Mouse (Mus musculus) forebrain, postnatal 0 days (tissue): Measurements from ENCODE around the gene Rec114. TPM values are rescaled to one million over a fixed set of nuclear protein-coding genes. Genes with fewer than 3 reads are reported as not detected.

Experiments
- ATAC-seq: fragments of 200-750 bp; cut with Nextera tagmentation; 2 replicates; pipeline ENCODE4 v1.8.0; 2017; ENCODE audit warnings: mild to moderate bottlenecking, moderate library complexity
- DNase-seq: peaks from one replicate; pipeline ENCODE4 v3.0.0-alpha.2; 2015
- H3K27ac ChIP-seq: fragments of 300-500 bp; sonication (generic); 2 replicates; pipeline ENCODE4 v1.5.1; 2014; ENCODE audit warnings: low read depth, mild to moderate bottlenecking, antibody characterized with exemption, low read length, moderate library complexity, mixed read lengths
- H3K27me3 ChIP-seq: fragments of 300-500 bp; sonication (generic); 2 replicates; pipeline ENCODE4 v1.6.1; 2014; ENCODE audit warnings: mild to moderate bottlenecking, low read length, mixed read lengths; ENCODE audit not compliant: insufficient read depth
- H3K36me3 ChIP-seq: fragments of 300-500 bp; sonication (generic); 2 replicates; pipeline ENCODE4 v1.6.1; 2014; ENCODE audit warnings: mild to moderate bottlenecking, moderate library complexity; ENCODE audit not compliant: insufficient read depth
- H3K4me1 ChIP-seq: fragments of 300-500 bp; sonication (generic); 2 replicates; pipeline ENCODE4 v1.6.1; 2014; ENCODE audit warnings: antibody characterized with exemption; ENCODE audit not compliant: insufficient read depth
- H3K4me2 ChIP-seq: fragments of 300-500 bp; sonication (generic); 2 replicates; pipeline ENCODE4 v1.6.1; 2014; ENCODE audit warnings: low read depth, mild to moderate bottlenecking, moderate library complexity
- H3K4me3 ChIP-seq: fragments of 300-500 bp; sonication (generic); 2 replicates; pipeline ENCODE4 v1.5.1; 2014; ENCODE audit warnings: low read depth, low read length, mixed read lengths
- H3K9ac ChIP-seq: fragments of 300-500 bp; sonication (generic); 2 replicates; pipeline ENCODE4 v1.6.1; 2014; ENCODE audit warnings: mild to moderate bottlenecking
- H3K9me3 ChIP-seq: fragments of 300-500 bp; sonication (generic); 2 replicates; pipeline ENCODE4 v1.6.1; 2016; ENCODE audit warnings: low read length
- CTCF ChIP-seq: sonication (generic); IDR thresholded peaks from 2 replicates; pipeline ENCODE4 v1.5.1; 2016; ENCODE audit warnings: antibody characterized with exemption, control low read depth, low read depth
- WGBS: fragments of 180-500 bp; shearing (Covaris S2); extraction: QIAGEN DNeasy Blood & Tissue Kit; methylation state at CpG from one replicate; pipeline ENCODE4 v1.1.7; 2014; 5-methylcytosine and 5-hydroxymethylcytosine counted together
- polyA plus RNA-seq: library from polyadenylated mRNA; unstranded; fragments of >200 nt; fragmentation: Nextera tagmentation; extraction: Ambion mirVana; gene quantifications from 2 replicates; pipeline ENCODE4 v1.2.1, GENCODE M21; 2015
- total RNA-seq: library from RNA; depleted of rRNA; stranded (reverse); fragments of >200 nt; gene quantifications from 2 replicates; pipeline ENCODE4 v1.2.3, GENCODE M21; 2014; rRNA removed

Rec114 gene
- 0.29 and 0.38 TPM in 2 replicates for total RNA-seq
- 0.94 and 1.5 TPM in 2 replicates for polyA plus RNA-seq

DNA sequence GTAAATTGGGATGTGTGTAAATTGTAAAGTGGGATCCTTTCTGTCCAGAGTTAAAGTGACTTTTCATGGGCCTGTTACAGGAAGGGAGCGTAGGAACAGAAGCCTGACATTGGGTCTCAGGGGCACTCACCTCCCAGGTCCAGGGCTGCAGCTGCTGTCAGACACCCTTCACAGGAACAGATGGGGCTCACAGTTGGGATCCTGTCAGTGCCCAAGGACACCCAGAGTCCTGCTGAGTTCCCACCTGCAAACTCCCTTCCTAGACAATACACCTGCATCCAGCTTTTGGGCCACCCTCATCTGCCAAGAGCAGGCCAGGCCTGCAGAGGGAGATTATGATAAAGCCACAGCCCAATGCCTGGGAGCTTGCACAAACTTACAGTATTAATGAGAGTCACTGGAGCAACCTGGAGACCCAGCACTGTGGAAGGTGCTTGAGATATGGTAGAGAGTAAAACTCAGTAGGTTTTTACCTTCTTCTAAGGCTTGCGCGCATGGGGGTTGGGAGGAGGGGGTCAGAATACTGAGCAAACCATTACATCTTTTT, at the start of gene Rec114:
Gene Rec114 (minus strand): TSS at position 263 of the 547 bp plus-strand sequence.
- Histone ChIP-seq H3K9me3 (no peaks in the 10 kb centered on the region), H3K4me1 (no peaks in the 10 kb centered on the region), H3K9ac (no peak within 1 kb of the TSS), H3K36me3 (no peaks in the 10 kb centered on the region), H3K27ac (no peak within 1 kb of the TSS), H3K27me3 (no peaks in the 10 kb centered on the region), H3K4me3 (no peak within 1 kb of the TSS), H3K4me2 (no peak within 1 kb of the TSS)
- no peak for TF ChIP-seq CTCF
- DNase-seq (no peak), ATAC-seq (no peak)
- 94% methylated on average over 3 of the region's 3 CpGs for WGBS

DNA sequence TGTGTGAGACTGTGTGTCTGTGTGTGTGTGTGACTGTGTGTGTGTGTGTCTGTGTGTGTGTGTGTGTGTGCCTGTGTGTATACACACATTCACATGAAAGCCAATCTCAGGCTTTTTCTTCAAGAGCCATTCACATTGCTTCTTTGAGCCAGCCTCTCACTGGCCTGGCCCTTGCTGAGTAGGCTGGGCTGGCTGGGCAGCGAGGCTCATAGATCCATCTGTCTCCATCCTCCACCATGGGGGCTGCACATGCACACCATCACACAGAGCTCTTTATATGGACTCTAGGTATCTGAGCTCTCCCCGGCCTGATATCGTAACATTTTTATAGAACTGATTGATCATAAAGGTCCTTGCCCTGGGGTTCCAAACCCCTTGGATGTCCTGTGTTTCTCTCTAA, 45.7 kb upstream of the Rec114 start:
- Histone ChIP-seq H3K9ac (no peak overlapping the region), H3K36me3 (no peaks in the 10 kb centered on the region), H3K4me1 (no peaks in the 10 kb centered on the region), H3K4me3 (no peak overlapping the region), H3K4me2 (no peak overlapping the region), H3K9me3 (no peaks in the 10 kb centered on the region), H3K27ac (no peak overlapping the region), H3K27me3 (no peaks in the 10 kb centered on the region)
- ATAC-seq (no peak), DNase-seq (no peak)
- WGBS = 85% methylated on average over 3 of the region's 3 CpGs
- TF ChIP-seq CTCF = no peak

DNA sequence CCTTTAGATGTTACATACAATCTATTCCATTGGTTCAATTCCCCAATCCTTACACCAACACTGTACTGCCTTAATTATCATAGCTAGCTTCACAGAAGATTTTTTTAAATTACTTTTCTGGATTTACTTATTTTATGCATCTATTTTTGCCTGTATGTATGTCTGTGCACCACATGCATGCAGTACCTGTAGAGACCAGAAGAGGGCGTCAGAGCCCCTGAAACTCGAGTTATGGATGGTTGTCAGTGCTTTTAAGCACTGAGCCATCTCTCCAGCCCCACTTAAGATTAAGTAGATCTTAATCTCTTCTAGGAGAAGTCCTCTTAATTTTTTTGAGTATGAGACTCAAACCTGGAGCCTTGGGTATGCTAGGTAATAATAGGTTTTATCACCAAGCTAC, 31.6 kb upstream of the Rec114 start:
- TF ChIP-seq CTCF = peak; percentile 37; the same call in 1 of the 2 replicates
- no peak overlapping the region for H3K27ac ChIP-seq
- no peak overlapping the region for H3K4me2 ChIP-seq
- no peak overlapping the region for H3K4me3 ChIP-seq
- ATAC-seq (no peak), DNase-seq (no peak)
- 13% methylated on average over 2 of the region's 2 CpGs for WGBS
- H3K9ac ChIP-seq = no peak overlapping the region
- H3K36me3 ChIP-seq = no peaks in the 10 kb centered on the region
- no peaks in the 10 kb centered on the region for H3K9me3 ChIP-seq
- H3K27me3 ChIP-seq = no peaks in the 10 kb centered on the region
- no peaks in the 10 kb centered on the region for H3K4me1 ChIP-seq

DNA sequence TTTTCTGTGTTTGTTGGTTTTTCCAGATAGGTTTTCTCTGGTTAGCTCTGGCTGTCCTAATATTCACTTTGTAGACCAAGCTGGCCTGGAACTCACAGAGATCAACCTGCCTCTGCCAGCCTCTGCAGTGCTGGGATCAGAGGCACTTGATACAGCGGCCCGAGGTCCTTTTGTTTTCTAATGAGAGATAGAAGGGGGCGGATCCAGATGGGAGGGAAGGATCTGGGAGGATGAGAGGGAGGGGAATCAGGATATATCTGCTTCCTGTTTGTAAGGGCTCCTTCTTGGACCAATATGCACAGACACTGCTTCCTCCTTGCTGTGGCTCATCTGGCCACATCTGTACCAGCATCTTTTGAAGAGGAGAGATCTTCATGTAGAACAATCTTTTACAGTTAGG, 31.0 kb upstream of the Rec114 start:
- no peak for TF ChIP-seq CTCF
- no peak overlapping the region for H3K27ac ChIP-seq
- no peak overlapping the region for H3K4me3 ChIP-seq
- no peaks in the 10 kb centered on the region for H3K36me3 ChIP-seq
- H3K27me3 ChIP-seq = no peaks in the 10 kb centered on the region
- 53% methylated on average over 3 of the region's 3 CpGs for WGBS
- no peaks in the 10 kb centered on the region for H3K4me1 ChIP-seq
- ATAC-seq = no peak
- H3K9me3 ChIP-seq = no peaks in the 10 kb centered on the region
- H3K4me2 ChIP-seq = no peak overlapping the region
- H3K9ac ChIP-seq = no peak overlapping the region
- no peak for DNase-seq

DNA sequence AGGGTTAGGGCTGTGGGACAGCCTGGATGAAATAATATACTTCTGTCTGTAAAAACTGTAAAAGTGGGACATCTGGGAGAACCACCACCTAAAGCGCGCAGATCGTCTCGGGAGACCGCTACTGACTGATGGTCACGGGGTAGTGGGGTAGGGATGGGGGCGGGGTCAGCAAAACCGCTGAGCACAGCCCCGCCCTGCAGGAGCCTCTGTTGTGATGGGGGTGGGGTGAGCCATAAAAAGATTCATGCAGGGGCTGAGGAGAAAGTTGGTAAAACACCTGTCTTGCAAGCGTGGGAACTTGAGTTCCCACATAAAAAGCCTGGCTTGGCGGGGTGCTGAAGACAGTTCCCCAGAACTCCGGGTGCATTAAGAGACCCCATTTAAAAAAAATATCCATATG, 26.2 kb upstream of the Rec114 start:
- no peak overlapping the region for H3K27ac ChIP-seq
- no peak for DNase-seq
- no peaks in the 10 kb centered on the region for H3K36me3 ChIP-seq
- no peak for TF ChIP-seq CTCF
- 65% methylated on average over 12 of the region's 12 CpGs for WGBS
- H3K4me2 ChIP-seq = no peak overlapping the region
- H3K9ac ChIP-seq = no peak overlapping the region
- no peak overlapping the region for H3K4me3 ChIP-seq
- ATAC-seq = no peak
- no peaks in the 10 kb centered on the region for H3K9me3 ChIP-seq
- no peaks in the 10 kb centered on the region for H3K27me3 ChIP-seq
- H3K4me1 ChIP-seq = no peaks in the 10 kb centered on the region

DNA sequence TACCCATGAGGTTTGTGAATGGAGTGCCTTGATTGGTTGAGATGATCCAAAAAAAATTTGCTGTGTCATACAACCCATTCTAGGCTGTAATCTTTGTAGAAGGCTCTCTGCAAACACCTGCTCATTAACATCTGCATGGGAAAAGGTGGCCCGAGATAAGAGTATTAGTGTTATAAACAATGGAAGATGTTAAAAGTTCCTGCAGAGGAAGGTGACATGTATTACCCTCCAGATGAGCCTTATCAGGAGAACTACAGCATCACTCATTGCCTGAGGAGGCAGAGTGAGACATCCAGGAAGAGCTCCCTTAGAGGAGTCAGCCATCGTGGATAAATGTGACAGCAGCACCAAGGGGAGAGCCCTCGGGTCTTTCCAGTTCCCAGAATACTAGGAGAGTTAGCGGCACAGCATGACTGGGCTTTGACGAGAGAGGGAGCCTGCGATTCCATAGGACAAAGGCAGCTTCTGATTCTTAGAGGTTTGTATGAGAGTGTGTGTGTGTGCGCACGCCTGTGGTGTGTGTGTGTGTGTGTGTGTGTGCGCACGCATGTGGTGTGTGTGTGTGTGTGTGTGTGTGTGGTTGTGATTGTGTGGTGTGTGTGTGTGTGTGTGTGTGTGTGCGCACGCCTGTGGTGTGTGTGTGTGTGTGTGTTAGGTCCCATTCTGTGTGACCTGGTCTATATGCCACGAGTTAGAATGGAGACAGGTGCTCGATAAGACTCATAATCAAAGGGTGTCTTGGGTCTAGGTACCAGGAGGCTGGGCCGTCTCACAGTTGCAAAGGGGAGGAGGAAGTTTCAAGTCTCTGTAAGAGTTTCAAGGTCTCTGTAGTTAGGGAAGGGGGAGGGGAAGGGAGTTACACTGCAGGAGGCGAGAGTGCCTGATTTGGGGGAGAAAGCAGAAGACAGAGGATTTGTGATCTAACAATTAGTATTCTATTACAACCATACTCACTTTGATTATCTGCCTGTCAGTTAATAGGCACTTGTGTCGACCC, 23.5 kb upstream of the Rec114 start:
- Histone ChIP-seq H3K36me3 (no peaks in the 10 kb centered on the region), H3K27ac (no peak overlapping the region), H3K9ac (no peak overlapping the region), H3K27me3 (no peaks in the 10 kb centered on the region), H3K9me3 (no peaks in the 10 kb centered on the region), H3K4me2 (no peak overlapping the region), H3K4me3 (no peak overlapping the region), H3K4me1 (no peaks in the 10 kb centered on the region)
- 67% methylated on average over 15 of the region's 17 CpGs for WGBS
- TF ChIP-seq CTCF = no peak
- ATAC-seq (peak; percentile 55), DNase-seq (no peak)

DNA sequence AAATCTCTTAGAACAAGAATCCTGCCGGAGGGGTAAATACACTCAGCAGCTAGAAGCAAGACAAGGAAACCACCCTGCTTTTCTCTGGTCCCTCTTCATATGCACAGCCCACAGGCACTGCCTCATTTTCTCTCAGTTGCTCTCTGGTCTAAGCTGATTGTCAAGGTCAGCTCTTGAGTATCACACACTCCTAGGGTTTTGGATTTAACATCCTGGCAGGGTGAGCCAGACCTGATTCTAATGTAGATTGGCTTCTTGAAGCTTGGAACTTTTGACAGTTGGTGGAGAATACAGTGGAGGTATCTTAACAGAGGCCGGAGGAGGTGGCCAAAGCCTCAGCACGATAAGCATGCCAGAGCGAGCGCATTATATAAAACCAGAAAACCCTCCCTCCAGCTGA, 20.6 kb upstream of the Rec114 start:
- no peak overlapping the region for H3K4me3 ChIP-seq
- no peaks in the 10 kb centered on the region for H3K9me3 ChIP-seq
- no peak overlapping the region for H3K9ac ChIP-seq
- H3K4me1 ChIP-seq = no peaks in the 10 kb centered on the region
- TF ChIP-seq CTCF = no peak
- no peak overlapping the region for H3K27ac ChIP-seq
- no peak overlapping the region for H3K4me2 ChIP-seq
- no peaks in the 10 kb centered on the region for H3K27me3 ChIP-seq
- no peaks in the 10 kb centered on the region for H3K36me3 ChIP-seq
- ATAC-seq (no peak), DNase-seq (no peak)
- 57% methylated on average over 5 of the region's 5 CpGs for WGBS
